Mouse (Mus musculus): ENCODE data around the gene Ndrg4.

Gene Ndrg4

DNA sequence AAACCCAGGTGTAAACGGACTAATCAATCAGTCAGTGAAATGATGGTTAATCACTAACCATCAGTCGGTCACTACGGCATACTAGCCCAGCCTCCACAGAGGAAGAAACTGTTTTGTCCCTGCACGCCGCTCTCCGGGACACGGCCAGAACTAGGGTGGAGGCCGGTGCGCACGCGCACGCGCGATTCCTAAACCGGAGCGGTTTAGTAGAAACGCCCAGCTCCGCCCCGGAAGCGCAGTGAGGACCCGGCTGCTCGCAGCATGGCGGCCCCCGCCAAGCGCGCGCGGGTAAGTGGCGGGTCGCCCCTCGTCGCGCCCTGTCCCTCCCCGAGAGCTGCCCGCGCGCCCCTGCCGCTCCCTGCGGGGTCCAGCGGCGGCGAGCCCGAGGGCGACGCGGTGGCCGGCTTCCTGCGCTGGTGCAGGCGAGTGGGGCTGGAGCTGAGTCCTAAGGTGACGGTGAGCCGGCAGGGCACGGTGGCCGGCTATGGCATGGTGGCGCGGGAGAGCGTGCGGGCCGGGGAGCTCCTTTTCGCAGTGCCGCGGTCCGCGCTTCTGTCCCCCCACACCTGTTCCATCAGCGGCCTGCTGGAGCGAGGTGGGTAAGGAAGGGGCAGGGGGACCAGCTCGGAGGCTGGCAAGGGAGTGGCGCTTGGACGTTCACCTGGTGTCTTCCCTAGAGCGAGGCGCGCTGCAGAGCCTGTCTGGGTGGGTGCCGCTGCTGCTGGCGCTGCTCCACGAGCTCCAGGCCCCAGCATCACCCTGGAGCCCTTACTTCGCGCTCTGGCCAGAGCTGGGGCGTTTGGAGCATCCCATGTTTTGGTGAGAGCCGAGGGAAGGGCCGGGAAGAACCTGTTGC is 39.1 kb downstream of the Ndrg4 start, which contains the start of gene Setd6:
Gene Setd6 (plus strand): TSS at position 206 of the 856 bp plus-strand sequence.
- DNase-seq (ENCODE audit: extremely low read depth, insufficient read length, low spot score), result peak; percentile 82

DNA sequence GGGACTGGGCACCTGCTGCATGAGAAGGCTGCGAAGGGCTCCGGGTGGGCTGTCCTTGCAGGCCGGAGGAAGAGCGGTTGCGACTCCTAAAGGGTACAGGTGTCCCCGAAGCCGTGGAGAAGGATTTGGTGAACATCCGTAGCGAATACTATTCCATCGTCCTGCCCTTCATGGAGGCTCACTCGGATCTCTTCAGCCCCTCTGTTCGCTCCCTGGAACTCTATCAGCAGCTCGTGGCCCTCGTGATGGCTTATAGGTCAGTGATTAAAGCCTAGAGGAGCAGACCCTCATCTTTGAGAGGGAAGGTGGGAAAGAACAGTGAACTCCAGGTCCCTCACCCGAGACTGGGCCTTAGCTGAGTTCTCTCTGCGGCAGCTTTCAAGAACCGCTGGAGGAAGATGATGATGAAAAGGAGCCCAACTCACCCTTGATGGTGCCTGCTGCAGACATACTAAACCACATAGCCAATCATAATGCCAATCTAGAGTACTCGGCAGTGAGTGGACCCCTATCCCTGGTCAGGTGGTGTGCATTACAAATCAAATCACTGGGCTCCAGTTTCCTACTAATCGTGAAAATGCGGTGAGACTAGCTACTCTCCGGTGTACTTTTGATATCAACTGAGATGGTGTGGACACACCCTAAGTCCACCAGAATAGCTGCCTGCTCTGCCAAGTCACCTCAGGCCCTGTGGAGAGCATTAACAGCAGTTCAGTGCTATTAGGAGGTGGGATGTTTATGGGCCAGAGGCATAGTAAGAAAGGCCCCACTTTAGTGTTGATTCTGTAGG is 40.0 kb downstream of the Ndrg4 start:
- no peak for DNase-seq (ENCODE audit: extremely low read depth, insufficient read length, low spot score)

DNA sequence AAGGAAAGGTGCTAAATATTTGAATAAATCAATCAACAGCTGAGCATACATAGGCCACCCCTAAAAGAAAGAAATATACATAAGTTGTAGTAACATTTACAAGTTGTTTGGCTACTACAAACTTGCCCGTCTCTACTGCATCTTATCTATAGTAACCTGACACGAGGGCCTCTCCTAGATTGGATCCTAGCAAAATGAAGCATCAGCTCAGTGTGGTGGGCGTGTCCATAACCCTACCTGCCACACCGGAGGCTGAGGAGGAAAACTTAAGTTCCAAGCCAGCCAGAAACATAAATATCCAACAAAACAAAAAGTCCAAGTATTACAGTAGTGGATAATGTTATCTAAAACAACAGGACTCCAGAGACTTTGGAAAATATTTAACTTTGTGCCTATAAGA is 50.8 kb downstream of the Ndrg4 start:
- no peak for DNase-seq (ENCODE audit: extremely low read depth, insufficient read length, low spot score)

GRCm38 (mm10) chr8:95738596-95738995 is 61.8 kb downstream of the Ndrg4 start:
- DNase-seq (ENCODE audit: extremely low read depth, insufficient read length, low spot score), result no peak

DNA sequence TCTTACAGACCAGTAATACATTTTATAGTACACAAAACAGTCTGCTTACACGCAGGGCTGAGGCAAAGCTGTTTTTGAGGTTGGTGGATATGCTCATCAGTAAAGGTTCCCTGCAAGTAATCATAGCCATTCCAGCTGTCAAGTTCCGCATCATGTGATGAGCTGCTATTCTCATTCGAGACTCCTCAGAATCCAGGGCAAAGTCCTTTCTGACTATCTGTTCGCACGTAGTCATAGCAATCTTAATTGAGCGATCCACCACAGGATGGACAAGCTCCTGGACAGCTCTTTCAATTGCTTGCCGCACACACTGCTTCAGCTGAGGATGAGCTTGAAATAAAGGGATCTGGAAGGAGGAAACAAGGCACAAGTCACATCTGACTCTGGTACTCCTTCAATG is 65.0 kb downstream of the Ndrg4 start:
- DNase-seq (ENCODE audit: extremely low read depth, insufficient read length, low spot score), result no peak

GRCm38 (mm10) chr8:95748028-95748427 is 71.2 kb downstream of the Ndrg4 start:
- no peak for DNase-seq (ENCODE audit: extremely low read depth, insufficient read length, low spot score)

DNA sequence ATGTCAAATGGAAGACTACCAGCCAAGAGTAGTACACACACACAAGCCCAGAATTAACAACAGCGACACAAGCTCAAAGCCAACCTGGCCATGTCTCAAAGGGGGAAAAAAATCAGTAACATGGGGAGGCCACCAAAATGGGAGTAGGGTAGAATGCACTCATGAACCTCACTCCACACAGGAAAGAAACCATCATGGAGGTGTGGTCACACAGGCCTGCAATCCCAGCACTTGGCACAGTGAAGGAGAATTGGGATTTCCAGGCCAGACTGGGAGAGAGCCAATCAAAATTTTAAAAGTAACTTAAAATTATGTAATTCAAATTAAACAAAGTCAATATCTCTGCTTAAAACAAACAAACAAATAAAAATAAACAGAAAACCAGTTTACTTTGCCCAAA is 75.1 kb downstream of the Ndrg4 start:
- DNase-seq (ENCODE audit: extremely low read depth, insufficient read length, low spot score), result no peak

- no peak for DNase-seq (ENCODE audit: extremely low read depth, insufficient read length, low spot score)
Measured at GRCm38 (mm10) chr8:95760323-95760722, 83.5 kb downstream of the Ndrg4 start.

- DNase-seq (ENCODE audit: extremely low read depth, insufficient read length, low spot score), result no peak
Measured at GRCm38 (mm10) chr8:95764133-95764532, 87.4 kb downstream of the Ndrg4 start.
